Mouse (Mus musculus) lung, embryonic 14.5 days (tissue): ENCODE data around the gene Trip4. TPM values are rescaled to one million over a fixed set of nuclear protein-coding genes. Genes with fewer than 3 reads are reported as not detected.
A peak's percentile ranks its signal among the peaks of the same experiment; 100 is the strongest.

Experiments used
- ATAC-seq: fragments of 200-750 bp; cut with Nextera tagmentation; 2 replicates; pipeline ENCODE4 v1.8.0; 2017; ENCODE audit warnings: mild to moderate bottlenecking, moderate TSS enrichment, moderate library complexity; ENCODE audit not compliant: insufficient read depth
- DNase-seq: peaks from one replicate; pipeline ENCODE4 v3.0.0-alpha.2; 2015
- H3K27ac ChIP-seq: fragments of 300-500 bp; sonication (generic); 2 replicates; pipeline ENCODE4 v1.5.1; 2014; ENCODE audit warnings: low read depth, mild to moderate bottlenecking, moderate library complexity
- H3K27me3 ChIP-seq: fragments of 300-500 bp; sonication (generic); 2 replicates; pipeline ENCODE4 v1.6.1; 2014; ENCODE audit warnings: low read length, control low read depth; ENCODE audit not compliant: insufficient read depth
- H3K36me3 ChIP-seq: fragments of 300-500 bp; sonication (generic); 2 replicates; pipeline ENCODE4 v1.6.1; 2014; ENCODE audit warnings: control low read depth; ENCODE audit not compliant: insufficient read depth
- H3K4me1 ChIP-seq: fragments of 300-500 bp; sonication (generic); 2 replicates; pipeline ENCODE4 v1.6.1; 2014; ENCODE audit warnings: antibody characterized with exemption, control low read depth; ENCODE audit not compliant: insufficient read depth
- H3K4me2 ChIP-seq: fragments of 300-500 bp; sonication (generic); 2 replicates; pipeline ENCODE4 v1.6.1; 2014; ENCODE audit warnings: mild to moderate bottlenecking
- H3K4me3 ChIP-seq: fragments of 300-500 bp; sonication (generic); 2 replicates; pipeline ENCODE4 v1.5.1; 2014; ENCODE audit warnings: low read depth, low read length
- H3K9ac ChIP-seq: fragments of 300-500 bp; sonication (generic); 2 replicates; pipeline ENCODE4 v1.6.1; 2014
- H3K9me3 ChIP-seq: fragments of 300-500 bp; sonication (generic); 2 replicates; pipeline ENCODE4 v1.6.1; 2016; ENCODE audit warnings: low read depth, low read length, control low read depth
- CTCF ChIP-seq: IDR thresholded peaks from 2 replicates; pipeline ENCODE4 v1.5.1; 2016; ENCODE audit warnings: antibody characterized with exemption, low read depth
- WGBS: fragments of 180-500 bp; shearing (Covaris S2); extraction: QIAGEN DNeasy Blood & Tissue Kit; methylation state at CpG from one replicate; pipeline ENCODE4 v1.1.7; 2014; 5-methylcytosine and 5-hydroxymethylcytosine counted together
- polyA plus RNA-seq: library from polyadenylated mRNA; unstranded; fragments of >200 nt; fragmentation: Nextera tagmentation; extraction: Ambion mirVana; gene quantifications from 2 replicates; pipeline ENCODE4 v1.2.1, GENCODE M21; 2014

Trip4 gene
- polyA plus RNA-seq, 1 experiment from 2014 or later: 34.0 TPM

DNA sequence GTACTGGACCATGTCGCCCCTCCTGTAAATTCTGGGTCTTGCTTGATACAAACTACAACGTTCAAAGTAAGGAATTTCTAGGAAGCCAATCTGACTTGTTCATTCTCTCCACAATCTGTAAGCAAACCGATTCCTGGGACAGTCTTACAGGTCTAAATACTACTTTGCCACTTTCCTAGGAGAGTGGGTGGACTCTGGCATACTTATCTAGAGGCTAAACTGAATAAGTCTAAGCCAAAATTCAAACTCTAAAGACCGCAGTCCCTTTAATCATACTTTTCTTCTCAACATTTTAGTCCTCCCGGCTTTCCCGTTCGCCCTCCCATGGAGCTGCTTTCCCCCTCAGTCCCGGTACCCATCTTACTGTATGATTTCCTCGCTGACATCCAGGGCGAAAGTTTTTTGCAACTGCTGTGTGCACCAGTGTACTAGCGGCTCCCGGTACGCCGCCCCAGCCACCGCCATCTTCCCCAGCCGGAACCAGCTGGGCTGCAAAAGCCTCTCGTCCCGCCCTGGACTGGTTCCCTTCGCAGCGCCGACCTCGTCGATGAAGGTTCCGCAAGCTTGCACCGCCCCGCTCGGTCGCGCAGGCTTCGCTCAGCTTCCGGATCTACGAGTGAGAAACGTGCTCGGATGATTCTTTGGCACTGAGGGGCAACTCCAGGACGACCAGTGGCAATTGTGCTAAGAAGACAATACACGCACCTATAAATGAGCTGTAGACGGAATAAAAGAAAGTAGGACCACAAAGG, 23.9 kb downstream of the Trip4 start:
- Histone ChIP-seq H3K9me3 (no peaks in the 10 kb centered on the region), H3K27ac (peak overlapping the region; percentile 80), H3K36me3 (peaks cover 10% of the 10 kb centered on the region; the same call in 1 of the 2 replicates), H3K9ac (peak overlapping the region; percentile 69), H3K4me1 (0 out of 2 replicates have a peak, but pooled peaks cover 3% of the 10 kb centered on the region), H3K4me3 (peak overlapping the region; percentile 63), H3K27me3 (no peaks in the 10 kb centered on the region), H3K4me2 (peak overlapping the region; percentile 77)
- peak; percentile 22 for TF ChIP-seq CTCF
- under 1% methylated on average over 37 of the region's 37 CpGs for WGBS
- ATAC-seq (peak; percentile 99), DNase-seq (peak; percentile 96)

DNA sequence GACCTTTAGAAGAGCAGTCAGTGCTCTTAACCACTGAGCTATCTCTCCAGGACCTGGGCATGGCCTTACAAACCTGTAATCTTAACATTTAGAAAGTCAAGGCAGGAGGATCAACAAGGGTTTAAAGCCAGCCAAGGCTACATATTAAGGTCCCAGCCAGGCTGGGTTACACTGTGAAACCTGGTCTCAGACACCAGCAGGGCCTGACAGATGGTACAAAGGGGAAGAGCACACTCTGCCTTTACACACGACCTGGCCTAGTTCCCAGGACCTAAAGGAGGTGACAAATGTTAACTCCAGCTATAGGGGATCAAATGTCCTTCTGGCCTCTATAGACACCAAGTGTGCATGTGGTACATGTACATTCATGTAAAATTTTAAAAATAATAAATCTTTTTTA, 48.9 kb downstream of the Trip4 start:
- no peak overlapping the region for H3K4me2 ChIP-seq
- DNase-seq (no peak), ATAC-seq (no peak)
- no peak overlapping the region for H3K9ac ChIP-seq
- H3K4me3 ChIP-seq: no peak overlapping the region
- TF ChIP-seq CTCF: no peak
- 33% methylated on average over 1 of the region's 1 CpGs for WGBS
- H3K36me3 ChIP-seq: peaks cover 44% of the 10 kb centered on the region
- H3K27me3 ChIP-seq: no peaks in the 10 kb centered on the region
- H3K27ac ChIP-seq: no peak overlapping the region
- no peaks in the 10 kb centered on the region for H3K9me3 ChIP-seq
- H3K4me1 ChIP-seq: no peaks in the 10 kb centered on the region

- no peaks in the 10 kb centered on the region for H3K4me1 ChIP-seq
- H3K27me3 ChIP-seq: no peaks in the 10 kb centered on the region
- DNase-seq (peak; percentile 83), ATAC-seq (no peak)
- no peak overlapping the region for H3K4me2 ChIP-seq
- no peak overlapping the region for H3K9ac ChIP-seq
- peaks cover 41% of the 10 kb centered on the region for H3K36me3 ChIP-seq
- H3K9me3 ChIP-seq: no peaks in the 10 kb centered on the region
- peak; percentile 37 for TF ChIP-seq CTCF
- 10% methylated on average over 1 of the region's 1 CpGs for WGBS
- H3K27ac ChIP-seq: no peak overlapping the region
- H3K4me3 ChIP-seq: no peak overlapping the region
These were observed 58.4 kb downstream of the Trip4 start for GRCm38 (mm10) chr9:65850203-65850602.

GRCm38 (mm10) chr9:65848154-65848553, 60.4 kb downstream of the Trip4 start:
- Histone ChIP-seq H3K4me3 (no peak overlapping the region), H3K9ac (no peak overlapping the region), H3K4me2 (no peak overlapping the region), H3K4me1 (no peaks in the 10 kb centered on the region), H3K27me3 (no peaks in the 10 kb centered on the region), H3K36me3 (peaks cover 34% of the 10 kb centered on the region), H3K9me3 (no peaks in the 10 kb centered on the region), H3K27ac (no peak overlapping the region)
- ATAC-seq: no peak
- peak; percentile 64 for DNase-seq
- no peak for TF ChIP-seq CTCF

GRCm38 (mm10) chr9:65844421-65845165, 64.0 kb downstream of the Trip4 start:
- no peak for TF ChIP-seq CTCF
- Histone ChIP-seq H3K9ac (no peak overlapping the region), H3K27ac (peak overlapping the region; percentile 33; the same call in 1 of the 2 replicates), H3K36me3 (peaks cover 11% of the 10 kb centered on the region; the same call in 1 of the 2 replicates), H3K4me3 (no peak overlapping the region), H3K27me3 (no peaks in the 10 kb centered on the region), H3K4me1 (no peaks in the 10 kb centered on the region), H3K9me3 (no peaks in the 10 kb centered on the region), H3K4me2 (no peak overlapping the region)
- DNase-seq (peak; percentile 76), ATAC-seq (no peak)
- 71% methylated on average over 7 of the region's 7 CpGs for WGBS

DNA sequence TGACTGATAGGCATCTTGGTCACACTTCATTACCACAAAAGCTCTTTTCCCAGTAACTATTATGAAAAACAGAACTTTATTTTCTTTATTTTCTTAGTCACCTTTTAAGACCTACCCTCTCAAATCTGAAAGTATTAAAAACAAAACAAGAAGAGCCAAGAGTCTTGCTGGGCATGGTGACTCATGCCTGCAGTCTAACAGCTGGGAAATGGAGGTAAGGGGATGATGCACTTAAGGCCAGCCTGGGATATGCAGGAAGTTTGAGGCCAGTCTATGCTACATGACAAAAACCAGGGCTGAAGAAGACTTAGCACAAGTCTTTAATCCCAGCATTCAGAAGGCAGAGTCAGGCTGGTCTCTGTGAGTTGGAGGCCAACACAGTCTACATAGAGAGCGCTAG, 68.8 kb downstream of the Trip4 start:
- no peak overlapping the region for H3K9ac ChIP-seq
- no peak overlapping the region for H3K27ac ChIP-seq
- H3K4me2 ChIP-seq: no peak overlapping the region
- peaks cover 16% of the 10 kb centered on the region; the same call in 1 of the 2 replicates for H3K36me3 ChIP-seq
- DNase-seq: no peak
- no peaks in the 10 kb centered on the region for H3K4me1 ChIP-seq
- no peaks in the 10 kb centered on the region for H3K27me3 ChIP-seq
- TF ChIP-seq CTCF: no peak
- H3K4me3 ChIP-seq: no peak overlapping the region
- 100% methylated on average over 1 of the region's 1 CpGs for WGBS
- no peaks in the 10 kb centered on the region for H3K9me3 ChIP-seq
- ATAC-seq: no peak

DNA sequence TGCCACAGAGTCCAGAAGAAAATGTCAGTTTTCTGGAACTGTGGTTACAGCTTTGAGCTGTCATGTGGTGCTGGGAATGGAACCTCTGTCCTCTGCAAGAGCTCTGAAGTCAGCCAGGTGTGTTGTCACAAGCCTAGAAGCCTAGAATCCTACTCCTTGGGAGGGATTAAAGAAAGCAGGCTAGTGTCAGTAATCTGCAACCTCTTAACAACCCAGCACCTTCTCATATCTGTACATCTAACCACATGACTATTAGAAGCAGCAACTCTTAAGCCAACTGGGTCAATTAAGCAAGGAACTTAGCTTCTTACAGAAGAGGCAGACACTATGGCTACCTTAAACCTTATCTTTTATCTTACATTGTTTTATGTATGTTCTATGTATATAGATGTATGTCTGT, 71.7 kb downstream of the Trip4 start:
- no peak for ATAC-seq
- no peak overlapping the region for H3K4me2 ChIP-seq
- H3K4me3 ChIP-seq: no peak overlapping the region
- no peak for TF ChIP-seq CTCF
- no peak for DNase-seq
- no peaks in the 10 kb centered on the region for H3K27me3 ChIP-seq
- no peak overlapping the region for H3K27ac ChIP-seq
- H3K36me3 ChIP-seq: peaks cover 19% of the 10 kb centered on the region
- no peaks in the 10 kb centered on the region for H3K4me1 ChIP-seq
- H3K9me3 ChIP-seq: no peaks in the 10 kb centered on the region
- no peak overlapping the region for H3K9ac ChIP-seq
